Mouse (Mus musculus) kidney, postnatal 14 days (tissue): ENCODE data around the gene Farsb.

Experiments used
- DNase-seq: peaks from one replicate; pipeline ENCODE4 v3.0.0; 2022; ENCODE audit warnings: mixed read lengths

Gene Farsb

GRCm38 (mm10) chr1:78488752-78489492, at the start of gene Farsb:
Gene Farsb (minus strand): TSS chr1:78488897.
- DNase-seq: peak; percentile 93

DNA sequence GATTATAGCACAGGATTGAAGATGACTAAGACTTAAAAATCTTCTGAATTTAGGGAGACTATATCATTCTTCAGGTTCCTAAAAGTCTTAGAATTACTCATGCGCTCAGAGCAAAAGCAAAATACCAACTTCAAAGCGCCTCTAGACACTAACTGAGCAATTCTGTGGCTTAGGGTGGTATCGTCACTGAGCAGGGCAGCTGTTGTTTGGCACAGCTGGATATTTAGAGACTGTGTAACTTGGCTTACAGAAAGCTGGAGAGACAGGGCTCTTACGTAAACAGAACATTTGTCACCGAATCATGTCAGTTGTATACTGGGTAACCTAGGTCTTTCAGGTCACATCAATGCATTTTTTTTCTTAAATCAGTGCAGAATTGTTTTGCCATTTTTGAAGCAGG, 49.7 kb upstream of the Farsb start:
- no peak for DNase-seq

DNA sequence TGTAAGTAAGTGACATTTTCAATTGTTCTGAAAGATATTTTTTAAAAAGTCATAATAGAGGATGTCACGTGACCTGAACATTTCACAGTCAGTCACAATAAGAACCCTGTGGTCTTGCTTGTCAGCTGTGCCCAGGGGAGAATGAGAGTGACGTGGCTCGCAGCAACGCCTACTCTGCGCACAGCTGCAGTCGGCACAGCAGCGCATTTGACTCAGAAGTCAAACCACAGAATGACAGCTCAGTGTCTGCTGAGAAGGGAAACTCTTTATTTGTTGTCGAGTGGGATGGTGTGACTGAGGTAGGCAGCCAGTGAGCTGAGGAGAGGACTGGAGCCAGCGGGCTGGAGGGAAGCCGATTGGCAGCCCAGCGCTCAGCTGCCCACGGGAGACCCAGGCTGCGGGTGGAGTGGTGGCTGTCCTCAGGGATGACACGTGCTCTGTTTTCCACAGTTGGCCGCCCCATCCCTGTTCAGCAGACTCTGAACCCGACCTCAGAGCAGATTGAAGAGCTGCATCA, 48.9 kb upstream of the Farsb start:
- DNase-seq: peak; percentile 35

DNA sequence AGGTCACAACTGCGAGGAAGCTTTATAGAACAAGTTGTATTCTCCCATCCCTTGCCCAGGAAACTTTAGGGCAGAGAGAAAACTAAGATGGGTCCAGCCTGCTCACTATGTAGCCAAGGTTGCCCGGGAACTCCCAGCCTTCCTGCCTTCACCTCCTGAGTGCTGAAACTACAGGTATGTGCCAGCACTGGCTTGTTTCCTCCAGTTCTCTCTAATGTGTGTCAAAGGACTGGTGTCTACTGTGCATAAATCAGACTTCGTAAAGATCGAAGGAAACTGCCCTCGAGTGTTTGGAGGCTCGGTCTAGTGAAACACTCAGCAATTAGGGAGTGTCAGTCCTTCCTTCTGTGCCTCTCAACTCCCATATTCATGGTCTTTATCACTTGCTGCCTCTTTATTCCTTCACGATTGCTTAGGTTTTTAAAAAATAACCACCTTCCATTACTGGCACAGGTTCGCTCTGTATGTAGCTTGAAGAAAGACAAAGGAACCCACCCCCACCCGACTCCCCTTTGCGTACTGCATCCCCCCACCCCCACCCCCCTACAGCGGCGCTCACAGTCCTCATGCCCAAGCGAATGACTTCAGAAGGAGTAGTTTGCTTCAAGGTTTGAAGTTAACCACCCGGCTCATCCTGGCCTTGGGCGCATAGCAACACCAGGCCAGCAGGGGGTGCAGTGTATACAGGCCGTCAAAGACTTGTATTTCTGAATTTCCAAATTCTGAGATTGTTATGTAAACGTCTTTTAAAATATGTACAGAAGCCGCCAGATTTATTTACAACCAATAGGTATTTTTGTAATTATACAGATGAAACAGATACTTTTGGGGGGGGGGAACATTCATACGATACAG, 47.8 kb upstream of the Farsb start:
- DNase-seq: peak; percentile 78

- no peak for DNase-seq
Measured at GRCm38 (mm10) chr1:78534428-78535150, 45.9 kb upstream of the Farsb start.

DNA sequence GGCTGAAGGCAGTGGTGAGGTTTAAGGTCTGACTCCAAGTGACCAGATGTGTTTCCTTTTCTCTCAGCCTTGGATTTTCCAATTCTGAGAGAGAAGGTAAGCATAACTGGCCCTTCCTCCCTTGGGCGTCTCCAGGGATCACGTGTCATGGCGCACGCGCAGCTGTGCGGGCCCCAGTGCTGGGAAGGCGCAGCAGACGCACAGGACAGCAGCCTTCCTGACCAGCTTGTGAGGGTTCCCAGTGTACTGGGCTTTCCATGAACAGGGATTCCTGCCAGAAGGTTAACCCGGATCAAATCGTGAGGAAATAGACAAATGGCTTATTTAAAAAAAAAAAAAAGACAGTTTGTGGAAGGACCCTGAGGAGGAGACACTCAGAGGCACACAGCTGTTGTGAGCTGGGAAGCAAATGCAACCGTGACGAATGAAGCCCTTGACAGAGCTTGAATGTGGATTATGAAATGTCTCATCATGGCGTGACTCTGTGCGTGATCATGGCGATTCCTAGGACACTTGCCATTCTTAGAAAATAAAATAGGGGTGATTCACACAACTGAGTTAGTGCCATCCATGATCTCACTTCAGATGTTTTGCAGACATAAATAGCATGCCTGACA, 43.6 kb upstream of the Farsb start:
- no peak for DNase-seq

- no peak for DNase-seq
Measured at GRCm38 (mm10) chr1:78530500-78531215, 42.0 kb upstream of the Farsb start.

DNA sequence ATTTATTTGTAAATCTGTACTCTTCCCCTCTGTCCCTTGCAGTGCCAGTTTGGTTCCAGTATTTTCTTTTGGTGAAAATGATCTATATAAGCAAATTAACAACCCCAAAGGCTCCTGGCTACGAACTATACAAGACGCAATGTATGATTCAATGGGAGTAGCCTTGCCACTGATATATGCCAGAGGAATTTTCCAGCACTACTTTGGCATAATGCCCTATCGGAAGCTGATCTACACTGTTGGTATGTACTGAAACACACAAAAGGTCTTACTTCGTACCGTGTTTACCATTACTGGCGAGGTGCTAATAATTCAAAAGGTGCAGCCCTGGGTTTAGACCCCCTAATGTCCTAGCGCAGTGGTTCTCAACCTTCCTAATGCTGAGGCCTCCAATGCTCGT, 40.3 kb upstream of the Farsb start:
- no peak for DNase-seq

DNA sequence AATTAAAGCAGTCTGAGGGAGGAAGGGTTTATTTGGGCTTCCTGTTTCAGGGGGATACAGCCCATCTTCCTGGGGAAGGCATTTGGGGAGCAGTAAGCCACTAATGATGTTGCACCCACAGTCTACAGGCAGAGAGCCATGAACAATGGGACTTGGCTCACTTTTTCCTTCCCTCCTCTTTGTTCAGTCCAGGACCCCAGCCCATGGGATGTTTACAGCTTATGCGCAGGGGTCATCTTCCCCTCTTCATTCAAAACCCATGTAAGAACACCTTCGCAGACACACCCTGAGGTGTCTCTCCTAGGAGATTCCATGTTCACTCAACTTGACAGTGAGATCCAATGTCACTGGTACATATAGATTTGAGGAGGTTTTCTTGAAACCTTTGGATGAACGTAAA, 39.7 kb upstream of the Farsb start:
- no peak for DNase-seq

- DNase-seq: peak; percentile 65
Measured at GRCm38 (mm10) chr1:78525189-78525886, 36.6 kb upstream of the Farsb start.

- no peak for DNase-seq
Measured at GRCm38 (mm10) chr1:78518907-78519306, 30.2 kb upstream of the Farsb start.

- no peak for DNase-seq
Measured at GRCm38 (mm10) chr1:78512756-78513155, 24.1 kb upstream of the Farsb start.

- DNase-seq: peak; percentile 46
Measured at GRCm38 (mm10) chr1:78511621-78512160, 23.0 kb upstream of the Farsb start, which contains the start of gene BC035947. Gene BC035947 (minus strand): TSS chr1:78512158.

DNA sequence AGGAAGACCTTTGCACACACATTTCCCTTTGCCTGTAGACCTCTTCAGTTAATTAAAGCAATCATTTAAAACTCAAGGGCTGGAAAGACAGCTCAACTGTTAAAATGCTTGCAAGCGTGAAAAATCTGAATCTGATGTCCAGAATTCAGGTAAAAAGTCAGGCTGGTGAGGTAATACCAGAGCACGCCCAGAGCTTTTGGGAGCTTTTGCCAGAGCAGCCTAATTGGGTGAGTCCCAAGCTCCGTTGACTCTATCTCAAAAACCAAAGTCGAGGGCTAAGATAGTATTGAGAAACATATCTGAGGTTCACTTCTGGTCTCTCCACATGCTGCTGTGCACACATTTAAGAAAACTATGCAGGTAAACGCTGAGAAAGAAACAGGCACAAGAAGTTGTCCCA, 22.2 kb upstream of the Farsb start, which contains the start of gene Mogat1:
TSS of gene Mogat1 (plus strand) at position 130 of the 400 bp plus-strand sequence.
- peak; percentile 26 for DNase-seq

- no peak for DNase-seq
Measured at GRCm38 (mm10) chr1:78507137-78507536, 18.4 kb upstream of the Farsb start.

DNA sequence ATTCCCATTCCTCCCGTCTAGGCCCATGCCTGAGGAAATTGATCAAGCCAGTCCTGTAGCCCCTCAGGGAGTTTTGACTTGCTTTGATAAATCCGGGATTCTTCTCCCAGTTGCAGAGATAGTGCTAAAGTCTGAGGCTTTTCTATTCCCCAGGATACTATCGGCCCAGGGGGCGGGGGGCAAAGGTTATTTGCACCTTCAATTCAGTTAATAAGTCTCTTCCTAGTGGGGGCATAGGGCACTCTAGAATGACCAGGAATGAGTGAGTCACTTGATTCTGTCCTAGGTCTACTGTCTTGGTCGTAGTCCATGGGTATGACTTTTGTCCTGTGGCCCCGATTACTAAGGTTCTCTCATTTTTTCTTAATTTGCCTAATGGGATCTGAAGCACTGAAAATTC, 13.8 kb upstream of the Farsb start:
- DNase-seq: peak; percentile 62

DNA sequence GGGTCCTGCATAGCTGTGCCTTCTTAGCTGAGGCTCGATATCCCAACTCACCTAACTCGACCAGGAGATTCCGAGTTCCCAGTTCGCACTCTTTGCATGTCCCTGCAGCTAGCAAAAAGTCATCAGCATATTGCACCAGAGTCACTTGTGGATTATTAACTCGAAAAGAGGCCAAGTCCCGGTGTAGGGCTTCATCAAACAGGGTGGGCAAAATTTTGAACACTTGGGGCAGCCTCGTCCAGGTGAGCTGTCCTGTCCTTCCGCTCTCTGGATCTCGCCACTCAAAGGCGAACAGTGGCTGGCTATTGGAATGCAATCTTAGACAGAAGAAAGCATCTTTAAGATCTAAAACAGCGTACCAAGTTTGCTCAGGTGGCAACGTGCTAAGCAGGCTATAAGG, 13.2 kb upstream of the Farsb start:
- peak; percentile 15 for DNase-seq

DNA sequence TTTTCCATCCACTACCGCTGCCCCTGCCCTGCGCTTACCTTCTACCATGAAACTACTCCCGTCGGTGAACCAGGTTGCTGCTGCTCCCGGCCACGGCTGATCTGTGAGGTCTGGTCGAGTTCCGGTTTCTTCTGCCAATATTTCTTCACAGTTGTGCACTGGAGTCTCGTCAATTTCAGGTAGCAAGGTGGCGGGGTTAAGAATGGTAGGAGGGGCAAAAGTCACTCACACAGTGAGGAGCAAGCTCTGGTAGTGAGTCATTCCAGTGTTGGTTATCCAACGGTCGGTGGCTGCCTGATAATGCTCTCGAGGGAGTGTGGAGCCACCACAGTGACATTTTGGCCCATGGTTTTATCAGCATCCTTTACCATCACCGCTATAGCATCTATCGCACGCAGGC, 12.3 kb upstream of the Farsb start:
- no peak for DNase-seq

DNA sequence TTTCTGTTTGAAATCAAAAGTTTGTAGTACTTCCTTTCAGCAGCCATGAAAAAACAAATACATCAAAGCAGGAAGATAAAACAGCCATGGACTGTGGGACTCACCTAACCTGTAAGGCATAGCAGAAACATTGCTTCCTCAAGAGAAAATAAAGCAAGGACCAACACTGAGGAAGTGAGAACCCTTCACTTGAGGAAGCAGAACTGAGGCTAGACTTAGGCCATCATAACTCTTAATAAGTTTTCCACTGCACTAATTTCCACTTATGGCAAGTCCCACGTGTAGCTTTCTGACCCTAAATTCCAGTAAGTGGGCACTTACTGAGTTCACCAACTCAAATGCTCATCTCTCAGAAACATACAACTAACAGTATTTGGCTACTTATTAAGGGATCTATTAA, 1.4 kb upstream of the Farsb start:
- no peak for DNase-seq

DNA sequence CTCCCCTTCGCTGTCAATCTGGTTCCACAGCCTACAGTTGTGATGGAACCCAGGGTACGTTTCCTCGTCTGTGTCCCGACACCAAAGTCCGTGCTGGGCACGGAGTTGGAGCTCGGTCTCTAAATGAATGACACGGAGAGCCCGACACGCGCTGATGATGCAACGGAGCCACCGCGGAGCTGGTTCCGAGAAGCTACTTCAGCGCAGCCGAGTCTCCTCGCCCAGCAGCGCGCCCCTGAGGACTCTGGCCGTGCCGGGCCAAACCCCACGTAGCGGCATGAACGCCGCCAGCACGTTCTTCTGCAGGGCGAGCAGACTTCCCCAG, 308 bp downstream of the Farsb start:
- DNase-seq: no peak

DNA sequence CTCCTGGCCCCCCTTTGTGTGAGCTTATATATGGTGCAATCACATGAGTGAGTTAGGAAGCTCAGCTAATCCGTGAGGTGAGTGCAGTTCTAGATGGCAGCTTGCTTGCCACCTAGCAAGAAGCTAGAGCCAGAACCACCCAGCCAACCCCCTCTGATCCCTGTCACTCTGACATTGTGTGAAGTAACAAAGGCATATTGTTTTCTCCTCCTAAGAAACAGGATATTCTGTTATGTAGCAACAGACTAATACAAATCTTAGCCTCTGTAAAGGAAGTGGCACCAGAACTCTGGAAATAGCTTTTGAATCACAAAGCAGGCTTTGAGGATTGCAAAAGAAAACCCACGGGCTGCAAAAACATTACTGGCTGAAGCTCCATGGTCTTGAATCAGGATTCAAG, 4.3 kb downstream of the Farsb start:
- DNase-seq: no peak
